Mouse (Mus musculus) midbrain, embryonic 15.5 days (tissue): Measurements from ENCODE around the gene Tfr2. TPM values are rescaled to one million over a fixed set of nuclear protein-coding genes. Genes with fewer than 3 reads are reported as not detected.

Source experiments
- ATAC-seq: fragments of 200-750 bp; cut with Nextera tagmentation; replicated peaks from 2 replicates; pipeline ENCODE4 v1.8.0; 2017; ENCODE audit warnings: moderate TSS enrichment
- H3K27ac ChIP-seq: fragments of 300-500 bp; sonication (generic); 2 replicates; pipeline ENCODE4 v1.5.1; 2015; ENCODE audit warnings: mild to moderate bottlenecking, inconsistent platforms
- H3K27me3 ChIP-seq: fragments of 300-500 bp; sonication (generic); replicated peaks from 2 replicates; pipeline ENCODE4 v1.6.1; 2015; ENCODE audit warnings: inconsistent platforms
- H3K36me3 ChIP-seq: fragments of 300-500 bp; sonication (generic); replicated peaks from 2 replicates; pipeline ENCODE4 v1.6.1; 2015; ENCODE audit warnings: inconsistent platforms
- H3K4me1 ChIP-seq: fragments of 300-500 bp; sonication (generic); 2 replicates; pipeline ENCODE4 v1.6.1; 2015; ENCODE audit warnings: inconsistent platforms
- H3K4me2 ChIP-seq: fragments of 300-500 bp; sonication (generic); 2 replicates; pipeline ENCODE4 v1.6.1; 2015; ENCODE audit warnings: inconsistent platforms, mild to moderate bottlenecking, moderate library complexity
- H3K4me3 ChIP-seq: fragments of 300-500 bp; sonication (generic); 2 replicates; pipeline ENCODE4 v1.5.1; 2015; ENCODE audit warnings: mild to moderate bottlenecking, inconsistent platforms
- H3K9ac ChIP-seq: fragments of 300-500 bp; sonication (generic); 2 replicates; pipeline ENCODE4 v1.6.1; 2015; ENCODE audit warnings: mild to moderate bottlenecking, inconsistent platforms
- H3K9me3 ChIP-seq: fragments of 300-500 bp; sonication (generic); 2 replicates; pipeline ENCODE4 v1.6.1; 2016; ENCODE audit warnings: inconsistent platforms
- WGBS: fragments of 180-500 bp; shearing (Covaris S2); methylation state at CpG from one replicate; pipeline ENCODE4 v1.1.7; 2015; ENCODE audit warnings: mixed read lengths; 5-methylcytosine and 5-hydroxymethylcytosine counted together
- polyA plus RNA-seq: library from polyadenylated mRNA; unstranded; fragments of >200 nt; fragmentation: Nextera tagmentation; extraction: Ambion mirVana; gene quantifications from 2 replicates; pipeline ENCODE4 v1.2.1, GENCODE M21; 2015

Tfr2 gene
- polyA plus RNA-seq, 1 experiment from 2014 or later: 6.2 TPM

DNA sequence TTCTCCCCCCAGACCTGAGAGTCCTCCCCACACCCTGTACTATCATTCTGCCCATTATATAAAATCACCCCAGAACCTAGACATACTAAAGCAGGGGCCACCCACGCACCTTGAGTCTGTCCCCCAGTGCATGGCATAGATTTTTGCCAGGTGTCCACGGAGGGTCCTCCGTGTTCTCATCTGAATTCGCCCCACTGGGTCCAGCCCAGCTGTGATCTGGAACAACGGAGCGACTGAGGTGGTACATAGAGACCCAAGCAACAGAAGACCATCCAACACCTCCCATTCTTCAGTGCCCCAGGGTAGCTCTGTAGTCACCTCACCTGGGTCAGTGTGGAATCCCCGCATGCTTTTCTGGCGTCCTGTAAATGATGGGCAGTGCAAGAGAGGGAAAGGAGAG, 39.6 kb upstream of the Tfr2 start:
- peaks cover 45% of the 10 kb centered on the region for H3K36me3 ChIP-seq
- WGBS: 61% methylated on average over 8 of the region's 8 CpGs
- H3K4me1 ChIP-seq: peaks cover 37% of the 10 kb centered on the region
- peak overlapping the region; percentile 73 for H3K4me3 ChIP-seq
- peak overlapping the region; percentile 79 for H3K9ac ChIP-seq
- H3K4me2 ChIP-seq: peak overlapping the region; percentile 87
- ATAC-seq: no peak
- H3K27ac ChIP-seq: peak overlapping the region; percentile 94
- H3K9me3 ChIP-seq: no peaks in the 10 kb centered on the region
- no peaks in the 10 kb centered on the region for H3K27me3 ChIP-seq

DNA sequence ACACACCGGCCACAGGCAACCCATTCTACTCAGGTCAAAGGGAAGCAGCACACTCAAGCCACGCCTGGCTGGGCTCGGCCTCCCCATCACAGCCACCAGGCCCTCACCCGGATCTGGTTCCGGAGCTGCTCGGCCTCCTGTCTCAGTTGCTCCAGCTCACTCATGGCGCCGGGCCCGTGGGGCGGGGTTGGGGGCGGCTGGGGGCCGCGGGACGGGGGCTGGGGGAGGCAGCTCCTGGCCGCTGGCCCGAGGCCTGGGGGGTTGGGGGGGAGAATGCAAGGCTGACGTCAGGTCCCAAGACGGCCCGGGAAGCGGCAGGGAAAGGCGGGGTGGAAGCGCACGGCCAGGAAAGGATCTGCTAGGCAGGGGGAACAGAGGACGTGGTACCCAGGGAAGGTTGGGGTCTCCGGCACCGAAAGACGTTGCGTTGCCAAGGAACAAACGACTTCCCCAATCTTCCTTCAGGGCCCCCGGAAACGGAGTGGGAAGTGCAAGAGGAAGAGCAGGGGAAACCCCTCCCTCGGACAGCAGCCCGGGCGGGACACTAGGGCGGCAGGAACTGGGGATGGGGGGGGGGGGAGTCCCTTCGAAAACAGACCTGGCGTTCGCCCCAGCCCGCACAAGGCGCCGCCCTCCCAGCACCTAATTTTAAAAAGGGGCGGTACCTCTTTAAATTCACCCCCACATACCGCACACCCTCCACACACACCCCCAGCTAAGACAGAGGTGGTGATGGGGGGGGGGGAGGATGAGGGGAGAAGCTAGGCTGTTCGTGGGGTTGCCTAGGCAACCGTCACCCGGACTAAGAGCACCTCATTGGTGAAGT, 38.8 kb upstream of the Tfr2 start:
- WGBS: under 1% methylated on average over 35 of the region's 46 CpGs

DNA sequence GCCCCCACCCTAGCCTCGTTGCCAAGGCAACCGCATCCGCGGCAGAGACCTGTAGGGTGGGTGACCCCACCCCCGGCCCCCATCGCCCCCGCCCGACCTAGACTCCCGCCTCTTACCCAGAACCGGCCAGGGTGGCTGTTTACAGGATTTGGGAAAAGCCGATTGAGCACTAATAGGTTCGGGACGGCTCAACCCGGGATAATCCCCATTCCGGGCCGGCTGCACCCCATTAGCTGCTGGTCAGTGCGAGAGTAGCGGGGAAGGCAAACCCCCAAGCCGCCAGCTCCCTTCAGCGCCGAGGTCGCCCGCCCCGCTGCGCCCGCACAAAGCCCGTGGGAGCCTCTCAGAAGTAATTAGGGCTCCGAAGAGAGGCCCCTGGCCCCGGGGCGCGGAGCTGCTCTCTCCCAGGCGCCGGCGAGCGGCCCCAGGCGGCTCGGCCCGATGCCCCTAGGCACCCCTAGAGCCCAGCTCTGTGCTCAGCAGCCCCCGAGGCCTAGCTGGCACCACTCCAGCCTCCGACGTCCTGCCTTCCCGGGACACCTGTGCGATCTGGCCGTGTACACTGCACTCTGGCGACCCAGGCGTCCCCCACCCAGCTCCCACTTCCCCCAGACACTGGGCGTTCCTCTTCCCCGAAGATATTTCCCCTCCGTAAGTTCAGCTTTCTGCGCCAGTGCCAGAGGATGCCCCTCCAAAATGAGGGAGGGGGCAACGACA, 38.1 kb upstream of the Tfr2 start:
- no peaks in the 10 kb centered on the region for H3K27me3 ChIP-seq
- peaks cover 31% of the 10 kb centered on the region for H3K4me1 ChIP-seq
- ATAC-seq: peak; percentile 22
- H3K27ac ChIP-seq: peak overlapping the region; percentile 94
- WGBS: under 1% methylated on average over 51 of the region's 51 CpGs
- H3K4me2 ChIP-seq: peak overlapping the region; percentile 87
- H3K9me3 ChIP-seq: no peaks in the 10 kb centered on the region
- peak overlapping the region; percentile 79 for H3K9ac ChIP-seq
- H3K36me3 ChIP-seq: peaks cover 33% of the 10 kb centered on the region
- peak overlapping the region; percentile 73 for H3K4me3 ChIP-seq

More for the DNA sequence above, 38.8 kb upstream of the Tfr2 start:
- ATAC-seq: peak; percentile 66
- Histone ChIP-seq H3K27ac (peak overlapping the region; percentile 94), H3K4me3 (peak overlapping the region; percentile 73), H3K9me3 (no peaks in the 10 kb centered on the region), H3K9ac (peak overlapping the region; percentile 79), H3K36me3 (peaks cover 39% of the 10 kb centered on the region), H3K4me1 (peaks cover 37% of the 10 kb centered on the region), H3K27me3 (no peaks in the 10 kb centered on the region), H3K4me2 (peak overlapping the region; percentile 87)

GRCm38 (mm10) chr5:137532131-137532807, 37.4 kb upstream of the Tfr2 start:
- peak overlapping the region; percentile 79 for H3K9ac ChIP-seq
- peak overlapping the region; percentile 94 for H3K27ac ChIP-seq
- peaks cover 29% of the 10 kb centered on the region for H3K36me3 ChIP-seq
- peak overlapping the region; percentile 73 for H3K4me3 ChIP-seq
- under 1% methylated on average over 19 of the region's 19 CpGs for WGBS
- peaks cover 29% of the 10 kb centered on the region for H3K4me1 ChIP-seq
- no peaks in the 10 kb centered on the region for H3K9me3 ChIP-seq
- H3K4me2 ChIP-seq: peak overlapping the region; percentile 87
- no peaks in the 10 kb centered on the region for H3K27me3 ChIP-seq
- ATAC-seq: 0 out of 2 replicates have a peak, but pooled peaks have one; percentile 3

DNA sequence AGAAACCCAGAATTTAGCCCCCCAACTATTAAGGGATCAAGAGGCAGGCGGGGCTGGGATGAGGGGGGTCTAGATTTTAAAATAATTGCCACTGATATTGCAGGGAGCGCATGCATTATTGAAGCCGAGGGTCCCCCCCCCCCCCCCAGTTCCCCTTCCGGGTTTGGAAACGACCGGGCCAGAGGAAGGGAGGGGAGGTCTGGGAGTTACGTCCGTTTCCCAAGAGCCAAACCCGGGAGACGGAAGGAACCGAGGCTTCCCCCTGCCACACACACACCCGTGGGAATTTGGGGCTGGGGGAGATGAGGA, 36.9 kb upstream of the Tfr2 start:
- H3K36me3 ChIP-seq: peaks cover 24% of the 10 kb centered on the region
- H3K9ac ChIP-seq: peak overlapping the region; percentile 79
- peak overlapping the region; percentile 94 for H3K27ac ChIP-seq
- H3K4me3 ChIP-seq: peak overlapping the region; percentile 73
- H3K4me1 ChIP-seq: peaks cover 27% of the 10 kb centered on the region
- H3K4me2 ChIP-seq: peak overlapping the region; percentile 87
- no peaks in the 10 kb centered on the region for H3K9me3 ChIP-seq
- ATAC-seq: no peak; the same call in none of the 2 replicates
- H3K27me3 ChIP-seq: no peaks in the 10 kb centered on the region
- WGBS: 0% methylated on average over 10 of the region's 12 CpGs

DNA sequence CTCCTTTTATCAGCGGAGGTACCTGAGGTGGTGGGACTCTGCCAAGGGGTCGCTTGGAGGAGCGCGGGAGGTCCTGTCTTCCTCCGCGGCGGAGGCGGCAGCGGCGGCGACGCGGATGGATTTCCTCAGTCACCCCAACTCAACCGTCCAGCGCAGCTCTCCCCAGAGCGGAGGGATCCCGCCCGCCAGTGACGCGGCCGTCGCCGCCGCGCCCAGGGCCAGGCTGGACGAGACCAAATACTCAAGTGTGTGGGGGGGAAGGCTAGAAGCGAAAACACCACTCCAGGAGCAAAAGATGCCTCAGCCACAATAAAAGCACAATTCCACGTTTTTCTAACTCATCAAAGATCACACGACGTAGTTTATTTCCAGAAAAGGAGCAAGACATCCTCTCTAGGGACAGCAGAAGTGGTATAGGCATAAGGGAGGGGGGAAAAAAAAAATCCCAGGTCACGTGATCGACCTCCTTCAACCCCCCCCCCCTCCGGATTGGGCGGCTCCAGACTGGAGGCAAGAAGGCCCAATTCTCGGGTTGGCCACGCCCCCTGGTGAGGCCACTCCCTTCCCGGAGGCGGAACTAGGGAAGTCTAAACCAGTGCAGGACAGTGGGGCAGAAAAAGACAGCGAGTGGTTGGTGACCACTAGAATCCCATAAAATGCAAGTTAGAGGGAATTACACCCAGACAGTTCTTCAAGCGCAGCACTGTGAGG, 36.4 kb upstream of the Tfr2 start, which contains the start of the genes Epo and Gnb2:
TSS of gene Epo (minus strand) at position 126 of the 711 bp plus-strand sequence.
TSS of gene Gnb2 (minus strand) at position 394 of the 711 bp plus-strand sequence.
- Histone ChIP-seq H3K27ac (peak within 1 kb of the TSS; percentile 94), H3K9ac (peak within 1 kb of the TSS; percentile 79), H3K4me3 (peak within 1 kb of the TSS; percentile 73), H3K4me2 (peak within 1 kb of the TSS; percentile 87), H3K4me1 (peaks cover 25% of the 10 kb centered on the region), H3K9me3 (no peaks in the 10 kb centered on the region), H3K36me3 (peaks cover 19% of the 10 kb centered on the region), H3K27me3 (no peaks in the 10 kb centered on the region)
- WGBS: 0% methylated on average over 40 of the region's 40 CpGs
- peak; percentile 55 for ATAC-seq

GRCm38 (mm10) chr5:137534762-137535161, 34.9 kb upstream of the Tfr2 start:
- ATAC-seq: no peak
- Histone ChIP-seq H3K4me3 (no peak overlapping the region), H3K27me3 (no peaks in the 10 kb centered on the region), H3K27ac (no peak overlapping the region), H3K4me2 (no peak overlapping the region), H3K9me3 (no peaks in the 10 kb centered on the region), H3K9ac (no peak overlapping the region), H3K36me3 (peaks cover 5% of the 10 kb centered on the region), H3K4me1 (peaks cover 13% of the 10 kb centered on the region)
- 94% methylated on average over 3 of the region's 3 CpGs for WGBS

DNA sequence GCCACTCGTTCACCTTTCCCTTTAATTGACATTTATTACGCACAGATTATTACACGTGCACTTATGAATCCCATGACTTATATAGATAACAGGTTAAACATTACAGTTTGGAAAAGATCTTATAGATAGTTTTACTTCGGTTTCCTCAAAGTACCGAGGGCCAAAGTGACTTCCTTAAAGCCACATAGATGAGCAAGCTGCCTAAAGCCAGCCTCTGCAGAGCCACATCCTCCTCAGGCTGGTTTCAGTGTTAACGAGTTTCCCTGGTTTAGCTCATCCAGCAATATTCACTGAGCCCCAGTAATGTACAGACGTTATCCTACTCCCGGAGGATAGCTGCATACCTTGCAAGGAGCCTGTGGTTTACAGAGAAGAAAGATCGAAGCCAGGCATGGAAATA, 34.3 kb upstream of the Tfr2 start:
- no peak overlapping the region for H3K4me3 ChIP-seq
- WGBS: 88% methylated on average over 9 of the region's 9 CpGs
- no peak for ATAC-seq
- no peaks in the 10 kb centered on the region for H3K9me3 ChIP-seq
- no peak overlapping the region for H3K9ac ChIP-seq
- H3K36me3 ChIP-seq: no peaks in the 10 kb centered on the region
- no peaks in the 10 kb centered on the region for H3K27me3 ChIP-seq
- H3K4me2 ChIP-seq: no peak overlapping the region
- H3K4me1 ChIP-seq: peaks cover 7% of the 10 kb centered on the region
- H3K27ac ChIP-seq: no peak overlapping the region

DNA sequence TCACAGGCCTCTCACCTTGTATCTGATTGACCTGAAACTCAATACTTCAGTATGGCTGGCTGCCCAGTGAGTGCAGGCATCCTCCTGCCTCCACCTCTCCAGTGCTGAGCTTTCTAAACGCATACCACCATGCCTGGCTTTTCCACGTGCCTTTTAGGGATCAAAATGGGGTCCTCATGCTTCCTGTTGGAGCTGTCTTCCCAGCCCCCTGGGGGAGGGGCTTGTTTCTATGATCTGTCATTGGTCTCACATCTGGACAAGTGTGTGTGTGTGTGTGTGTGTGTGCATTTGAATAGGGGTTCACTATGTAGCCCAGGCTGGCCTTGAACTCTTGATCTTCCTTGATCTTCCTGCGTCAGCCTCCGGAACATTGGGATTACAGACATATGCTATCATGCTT, 32.2 kb upstream of the Tfr2 start:
- Histone ChIP-seq H3K36me3 (no peaks in the 10 kb centered on the region), H3K9ac (no peak overlapping the region), H3K4me1 (peaks cover 5% of the 10 kb centered on the region), H3K4me3 (no peak overlapping the region), H3K4me2 (no peak overlapping the region), H3K27ac (no peak overlapping the region), H3K27me3 (no peaks in the 10 kb centered on the region), H3K9me3 (no peaks in the 10 kb centered on the region)
- ATAC-seq: no peak
- WGBS: 65% methylated on average over 4 of the region's 4 CpGs

DNA sequence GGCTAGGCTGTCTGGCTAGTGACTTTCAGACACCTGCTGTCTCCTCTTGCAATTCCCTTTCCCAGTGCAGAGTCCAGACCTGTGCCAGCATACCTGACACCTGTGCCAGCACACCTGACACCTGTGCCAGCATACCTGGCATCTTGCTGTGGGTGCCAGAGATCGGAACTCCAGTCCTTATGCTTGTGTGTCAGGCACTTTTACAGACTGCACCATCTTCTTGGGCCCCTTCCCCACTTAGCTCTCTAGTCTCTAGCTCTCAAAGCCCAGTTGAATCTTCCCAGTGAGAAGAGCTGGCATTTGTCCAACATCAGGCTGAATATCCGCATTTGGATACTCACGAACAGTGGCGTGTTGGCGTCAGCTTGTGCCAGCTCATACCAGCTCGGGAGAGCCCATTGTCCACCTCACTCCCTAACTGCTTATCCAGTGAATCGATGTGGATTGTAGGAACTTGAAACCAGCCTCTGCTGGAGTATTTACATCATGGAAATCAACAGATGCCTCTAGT, 30.3 kb upstream of the Tfr2 start:
- H3K36me3 ChIP-seq: no peaks in the 10 kb centered on the region
- no peaks in the 10 kb centered on the region for H3K27me3 ChIP-seq
- WGBS: 58% methylated on average over 7 of the region's 7 CpGs
- no peak for ATAC-seq
- no peak overlapping the region for H3K9ac ChIP-seq
- no peak overlapping the region for H3K4me2 ChIP-seq
- H3K4me3 ChIP-seq: no peak overlapping the region
- no peak overlapping the region for H3K27ac ChIP-seq
- H3K9me3 ChIP-seq: no peaks in the 10 kb centered on the region
- H3K4me1 ChIP-seq: no peaks in the 10 kb centered on the region

DNA sequence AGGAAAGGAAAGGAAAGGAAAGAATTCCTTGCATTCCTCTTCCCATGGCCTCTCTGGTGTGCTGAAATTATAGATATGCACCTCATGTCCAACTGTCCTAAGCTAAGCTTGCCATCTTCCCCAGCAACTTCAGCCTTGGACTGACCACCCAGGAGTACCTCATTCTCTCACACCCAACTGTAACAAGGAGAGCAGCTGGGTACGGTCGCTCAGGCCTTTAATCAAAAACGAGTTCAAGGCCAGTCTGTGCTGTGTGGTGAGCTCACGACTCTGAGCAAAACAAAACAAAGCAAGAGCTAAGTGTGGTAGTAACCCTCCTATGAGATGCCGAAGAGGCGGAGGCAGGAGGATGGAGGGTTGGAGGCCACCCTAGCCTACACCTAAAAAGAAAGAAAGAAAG, 28.6 kb upstream of the Tfr2 start:
- H3K9ac ChIP-seq: no peak overlapping the region
- H3K4me3 ChIP-seq: no peak overlapping the region
- no peaks in the 10 kb centered on the region for H3K9me3 ChIP-seq
- no peaks in the 10 kb centered on the region for H3K36me3 ChIP-seq
- no peak overlapping the region for H3K27ac ChIP-seq
- no peak for ATAC-seq
- no peak overlapping the region for H3K4me2 ChIP-seq
- no peaks in the 10 kb centered on the region for H3K27me3 ChIP-seq
- H3K4me1 ChIP-seq: no peaks in the 10 kb centered on the region
- WGBS: 73% methylated on average over 6 of the region's 6 CpGs
